Mouse (Mus musculus) intestine, embryonic 14.5 days (tissue): ENCODE results near the gene Aig1. TPM values are rescaled to one million over a fixed set of nuclear protein-coding genes. Genes with fewer than 3 reads are reported as not detected.

Experiments used
- ATAC-seq: fragments of 200-750 bp; cut with Nextera tagmentation; replicated peaks from 2 replicates; pipeline ENCODE4 v1.8.0; 2017; ENCODE audit warnings: low read depth, moderate number of reproducible peaks, moderate TSS enrichment, moderate library complexity; ENCODE audit not compliant: low FRiP score, low TSS enrichment
- DNase-seq: peaks from one replicate; pipeline ENCODE4 v3.0.0-alpha.2; 2018; ENCODE audit warnings: low spot score
- H3K27ac ChIP-seq: fragments of 300-500 bp; sonication (generic); 2 replicates; pipeline ENCODE4 v1.5.1; 2014; ENCODE audit warnings: low read depth, mild to moderate bottlenecking, control low read depth
- H3K27me3 ChIP-seq: fragments of 300-500 bp; sonication (generic); replicated peaks from 2 replicates; pipeline ENCODE4 v1.6.1; 2014; ENCODE audit warnings: low read length, control low read depth; ENCODE audit not compliant: control insufficient read depth, insufficient read depth
- H3K36me3 ChIP-seq: fragments of 300-500 bp; sonication (generic); 2 replicates; pipeline ENCODE4 v1.6.1; 2014; ENCODE audit warnings: low read length, control low read depth; ENCODE audit not compliant: control insufficient read depth, insufficient read depth
- H3K4me1 ChIP-seq: fragments of 300-500 bp; sonication (generic); replicated peaks from 2 replicates; pipeline ENCODE4 v1.6.1; 2014; ENCODE audit warnings: low read length, control low read depth, mixed read lengths; ENCODE audit not compliant: control insufficient read depth, insufficient read depth
- H3K4me2 ChIP-seq: fragments of 300-500 bp; sonication (generic); 2 replicates; pipeline ENCODE4 v1.6.1; 2014; ENCODE audit warnings: low read length
- H3K4me3 ChIP-seq: fragments of 300-500 bp; sonication (generic); 2 replicates; pipeline ENCODE4 v1.5.1; 2014; ENCODE audit warnings: low read depth, low read length, control low read depth, mixed read lengths
- H3K9ac ChIP-seq: fragments of 300-500 bp; sonication (generic); 2 replicates; pipeline ENCODE4 v1.6.1; 2014; ENCODE audit warnings: mild to moderate bottlenecking, low read length
- H3K9me3 ChIP-seq: fragments of 300-500 bp; sonication (generic); 2 replicates; pipeline ENCODE4 v1.6.1; 2016; ENCODE audit warnings: low read length, control low read depth; ENCODE audit not compliant: control insufficient read depth
- WGBS: fragments of 180-500 bp; shearing (Covaris S2); extraction: QIAGEN DNeasy Blood & Tissue Kit; methylation state at CpG from one replicate; pipeline ENCODE4 v1.1.7; 2014; 5-methylcytosine and 5-hydroxymethylcytosine counted together
- polyA plus RNA-seq: library from polyadenylated mRNA; unstranded; fragments of >200 nt; fragmentation: Nextera tagmentation; extraction: Ambion mirVana; gene quantifications from 2 replicates; pipeline ENCODE4 v1.2.1, GENCODE M21; 2014

Gene Aig1
- polyA plus RNA-seq, 1 experiment from 2014 or later: 69.6 TPM

GRCm38 (mm10) chr10:13837709-13838456 lies 30.9 kb downstream of the Aig1 start:
- Histone ChIP-seq H3K4me2 (no peak overlapping the region), H3K27me3 (no peaks in the 10 kb centered on the region), H3K4me1 (no peaks in the 10 kb centered on the region; the same call in 1 of the 2 replicates), H3K36me3 (no peaks in the 10 kb centered on the region), H3K4me3 (no peak overlapping the region), H3K9ac (no peak overlapping the region), H3K27ac (no peak overlapping the region), H3K9me3 (no peaks in the 10 kb centered on the region)
- no peak for ATAC-seq
- no peak for DNase-seq
- WGBS: 83% methylated on average over 21 of the region's 21 CpGs

GRCm38 (mm10) chr10:13836956-13837355 lies 31.8 kb downstream of the Aig1 start:
- Histone ChIP-seq H3K4me1 (no peaks in the 10 kb centered on the region; the same call in 1 of the 2 replicates), H3K4me2 (no peak overlapping the region), H3K9ac (no peak overlapping the region), H3K9me3 (no peaks in the 10 kb centered on the region), H3K4me3 (no peak overlapping the region), H3K36me3 (no peaks in the 10 kb centered on the region), H3K27ac (no peak overlapping the region), H3K27me3 (no peaks in the 10 kb centered on the region)
- 92% methylated on average over 9 of the region's 9 CpGs for WGBS
- no peak for DNase-seq
- ATAC-seq: no peak

- Histone ChIP-seq H3K4me1 (no peaks in the 10 kb centered on the region; the same call in 1 of the 2 replicates), H3K9ac (no peak overlapping the region), H3K4me3 (no peak overlapping the region), H3K4me2 (no peak overlapping the region), H3K27ac (no peak overlapping the region), H3K9me3 (no peaks in the 10 kb centered on the region), H3K36me3 (no peaks in the 10 kb centered on the region), H3K27me3 (no peaks in the 10 kb centered on the region)
- DNase-seq (no peak), ATAC-seq (no peak)
- 89% methylated on average over 10 of the region's 10 CpGs for whole genome bisulfite sequencing
Measured at GRCm38 (mm10) chr10:13835737-13836475, 32.9 kb downstream of the Aig1 start.

GRCm38 (mm10) chr10:13834056-13834455 lies 34.7 kb downstream of the Aig1 start:
- Histone ChIP-seq H3K36me3 (no peaks in the 10 kb centered on the region), H3K27me3 (no peaks in the 10 kb centered on the region), H3K4me3 (no peak overlapping the region), H3K9me3 (no peaks in the 10 kb centered on the region), H3K27ac (no peak overlapping the region), H3K4me1 (no peaks in the 10 kb centered on the region; the same call in 1 of the 2 replicates), H3K9ac (no peak overlapping the region), H3K4me2 (no peak overlapping the region)
- DNase-seq: no peak
- 58% methylated on average over 7 of the region's 7 CpGs for WGBS
- ATAC-seq: no peak

GRCm38 (mm10) chr10:13833066-13833566 lies 35.7 kb downstream of the Aig1 start:
- no peak overlapping the region for H3K27ac ChIP-seq
- no peaks in the 10 kb centered on the region; the same call in 1 of the 2 replicates for H3K4me1 ChIP-seq
- H3K4me3 ChIP-seq: no peak overlapping the region
- H3K36me3 ChIP-seq: no peaks in the 10 kb centered on the region
- H3K9me3 ChIP-seq: no peaks in the 10 kb centered on the region
- H3K4me2 ChIP-seq: no peak overlapping the region
- no peak overlapping the region for H3K9ac ChIP-seq
- no peaks in the 10 kb centered on the region for H3K27me3 ChIP-seq
- no peak for DNase-seq
- no peak for ATAC-seq
- 88% methylated on average over 12 of the region's 12 CpGs for whole genome bisulfite sequencing

- H3K4me1 ChIP-seq: no peaks in the 10 kb centered on the region; the same call in 1 of the 2 replicates
- H3K4me3 ChIP-seq: no peak overlapping the region
- no peak overlapping the region for H3K9ac ChIP-seq
- no peaks in the 10 kb centered on the region for H3K27me3 ChIP-seq
- H3K36me3 ChIP-seq: no peaks in the 10 kb centered on the region
- ATAC-seq (no peak), DNase-seq (no peak)
- no peak overlapping the region for H3K27ac ChIP-seq
- H3K4me2 ChIP-seq: no peak overlapping the region
- WGBS: 79% methylated on average over 7 of the region's 7 CpGs
- H3K9me3 ChIP-seq: no peaks in the 10 kb centered on the region
Measured at GRCm38 (mm10) chr10:13832546-13833033, 36.2 kb downstream of the Aig1 start.

- 95% methylated on average over 8 of the region's 8 CpGs for WGBS
Measured at GRCm38 (mm10) chr10:13827150-13827549, 41.6 kb downstream of the Aig1 start.

GRCm38 (mm10) chr10:13813591-13813990 lies 55.2 kb downstream of the Aig1 start:
- no peak overlapping the region for H3K27ac ChIP-seq
- no peaks in the 10 kb centered on the region for H3K27me3 ChIP-seq
- no peaks in the 10 kb centered on the region for H3K9me3 ChIP-seq
- no peak for ATAC-seq
- whole genome bisulfite sequencing: 91% methylated on average over 5 of the region's 5 CpGs
- H3K4me1 ChIP-seq: no peaks in the 10 kb centered on the region
- no peaks in the 10 kb centered on the region for H3K36me3 ChIP-seq
- DNase-seq: no peak
- no peak overlapping the region for H3K4me3 ChIP-seq
- H3K4me2 ChIP-seq: no peak overlapping the region
- no peak overlapping the region for H3K9ac ChIP-seq

More at GRCm38 (mm10) chr10:13827150-13827549, 41.6 kb downstream of the Aig1 start:
- ATAC-seq (no peak), DNase-seq (no peak)
- Histone ChIP-seq H3K27me3 (no peaks in the 10 kb centered on the region), H3K4me2 (no peak overlapping the region), H3K27ac (no peak overlapping the region), H3K4me1 (no peaks in the 10 kb centered on the region), H3K36me3 (no peaks in the 10 kb centered on the region), H3K9me3 (no peaks in the 10 kb centered on the region), H3K9ac (no peak overlapping the region), H3K4me3 (no peak overlapping the region)
